Mouse (Mus musculus) thymus, adult 2 months (tissue): ENCODE results near the gene Podxl. TPM values are rescaled to one million over a fixed set of nuclear protein-coding genes. Genes with fewer than 3 reads are reported as not detected.

Source experiments
- DNase-seq: peaks from one replicate; pipeline ENCODE4 v3.0.0; 2021
- H3K27ac ChIP-seq: fragments of 200-500 bp; 2 replicates; pipeline ENCODE4 v1.5.1; 2012; ENCODE audit warnings: low read length, control low read depth; ENCODE audit not compliant: control insufficient read depth, insufficient read depth
- H3K27me3 ChIP-seq: fragments of 200-500 bp; 2 replicates; pipeline ENCODE4 v1.6.1; 2012; ENCODE audit warnings: mild to moderate bottlenecking, low read length, moderate library complexity, mixed read lengths; ENCODE audit not compliant: control insufficient read depth, insufficient read depth
- H3K36me3 ChIP-seq: fragments of 200-500 bp; 2 replicates; pipeline ENCODE4 v1.6.1; 2012; ENCODE audit warnings: mild to moderate bottlenecking, low read length, moderate library complexity; ENCODE audit not compliant: control insufficient read depth, insufficient read depth
- H3K4me1 ChIP-seq: fragments of 200-500 bp; replicated peaks from 2 replicates; pipeline ENCODE4 v1.6.1; 2012; ENCODE audit warnings: low read length; ENCODE audit not compliant: control insufficient read depth, insufficient read depth
- H3K4me3 ChIP-seq: fragments of 200-500 bp; 2 replicates; pipeline ENCODE4 v1.5.1; 2012; ENCODE audit warnings: mild to moderate bottlenecking, low read length, control low read depth, moderate library complexity; ENCODE audit not compliant: control insufficient read depth, insufficient read depth
- CTCF ChIP-seq: fragments of 200-500 bp; IDR thresholded peaks from 2 replicates; pipeline ENCODE4 v1.5.1; 2012; ENCODE audit warnings: mild to moderate bottlenecking, control low read depth, low read length, moderate library complexity, borderline replicate concordance; ENCODE audit not compliant: control insufficient read depth, poor library complexity, insufficient read depth; ENCODE audit errors: extremely low read depth
- POLR2A ChIP-seq: fragments of 200-500 bp; IDR thresholded peaks from 2 replicates; pipeline ENCODE4 v1.6.1; 2012; ENCODE audit warnings: mild to moderate bottlenecking, low read length, control low read depth, moderate library complexity; ENCODE audit not compliant: control insufficient read depth, poor library complexity, insufficient read depth; ENCODE audit errors: extremely low read depth
- WGBS: fragments of 180-500 bp; shearing (Covaris S2); methylation state at CpG from one replicate; pipeline ENCODE4 v1.1.7; 2018; 5-methylcytosine and 5-hydroxymethylcytosine counted together
- polyA plus RNA-seq: library from polyadenylated mRNA; depleted of rRNA; stranded (reverse); fragments of >200 nt; gene quantifications from 2 replicates; pipeline ENCODE4 v1.2.3, GENCODE M21; 2012

Podxl gene
- polyA plus RNA-seq, 1 experiment = 6.6 TPM

DNA sequence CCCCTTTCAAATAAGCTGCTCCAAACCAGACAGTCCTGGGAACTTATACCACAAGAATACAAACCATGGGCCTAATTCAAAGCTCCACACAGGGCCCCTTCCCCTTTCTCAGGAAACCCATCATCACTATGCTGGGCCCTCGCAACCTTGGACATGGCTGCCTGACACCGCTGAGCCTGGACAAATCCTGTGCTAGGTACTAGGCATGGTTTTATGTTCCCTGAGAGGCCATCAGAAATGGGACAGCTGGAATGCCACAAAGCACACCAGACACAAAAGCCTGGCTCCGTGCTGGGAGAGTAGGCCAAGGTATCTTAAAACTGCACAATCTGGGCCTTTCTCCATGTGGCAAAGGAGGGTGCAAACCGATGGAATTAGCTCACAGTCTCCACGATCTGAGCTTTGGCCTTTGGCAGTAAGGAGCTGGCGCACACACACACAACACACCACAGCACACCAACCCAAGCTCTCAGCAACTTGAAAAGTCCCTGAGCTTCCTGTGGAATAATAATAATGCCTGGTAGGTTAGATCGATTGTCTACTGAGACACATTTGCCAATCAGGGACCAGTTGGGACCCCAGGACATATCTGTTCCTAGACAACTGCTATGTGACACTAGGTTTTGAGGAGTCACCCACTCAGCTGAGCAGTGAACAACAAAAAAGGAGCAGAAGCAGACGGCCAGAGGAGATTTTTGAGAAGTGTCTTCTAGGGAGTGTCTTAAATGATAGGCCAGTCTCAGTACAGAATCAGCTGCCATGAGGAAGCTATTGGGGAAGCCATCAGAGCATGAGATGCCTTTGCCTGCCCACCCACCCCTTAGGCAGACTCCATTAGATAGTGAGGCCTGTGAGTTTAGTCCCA lies 42.1 kb downstream of the Podxl start:
- TF ChIP-seq POLR2A = no peak
- TF ChIP-seq CTCF = no peak
- Histone ChIP-seq H3K36me3 (no peaks in the 10 kb centered on the region), H3K4me1 (no peaks in the 10 kb centered on the region), H3K27ac (no peak overlapping the region), H3K4me3 (no peak overlapping the region), H3K27me3 (no peaks in the 10 kb centered on the region)
- 93% methylated on average over 8 of the region's 8 CpGs for WGBS
- no peak for DNase-seq

DNA sequence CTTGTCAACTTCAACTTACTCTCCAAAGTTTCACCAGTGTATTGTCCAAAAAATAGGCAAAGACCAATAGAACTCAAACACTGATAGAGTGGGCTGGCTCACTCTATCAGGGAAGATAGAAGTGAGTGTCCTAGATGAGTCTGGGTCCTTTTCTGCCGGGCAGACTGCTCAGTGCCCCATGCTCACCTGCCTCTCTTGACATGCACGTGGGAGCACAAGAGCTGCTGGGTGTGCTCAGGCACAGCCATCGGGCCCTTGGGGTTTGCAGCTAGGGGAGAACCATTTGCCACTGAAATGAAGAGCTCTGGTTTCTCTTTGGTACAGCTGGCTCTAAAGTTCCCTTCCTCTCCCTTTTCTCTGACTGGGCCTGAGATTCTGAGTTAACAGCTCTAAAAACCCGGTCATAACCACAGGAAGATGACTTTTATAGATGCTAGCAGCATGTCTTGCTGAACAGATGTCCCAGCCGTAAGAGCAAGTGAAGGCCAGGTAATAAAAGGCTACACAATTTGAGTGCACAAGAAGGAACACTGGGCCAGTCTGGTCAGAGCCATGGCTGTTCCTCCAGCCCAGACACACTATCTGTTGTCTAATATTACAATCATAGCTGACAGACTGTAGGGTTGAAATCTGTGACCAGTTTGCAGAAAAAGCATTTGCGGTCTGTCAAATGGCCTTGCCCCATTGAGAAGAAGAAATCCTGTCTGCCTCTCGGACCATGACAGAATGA lies 43.1 kb downstream of the Podxl start:
- Histone ChIP-seq H3K27ac (no peak overlapping the region), H3K4me3 (no peak overlapping the region), H3K36me3 (no peaks in the 10 kb centered on the region), H3K27me3 (no peaks in the 10 kb centered on the region), H3K4me1 (no peaks in the 10 kb centered on the region)
- DNase-seq = no peak
- TF ChIP-seq CTCF (no peak), POLR2A (no peak)
- WGBS = 61% methylated on average over 7 of the region's 7 CpGs

DNA sequence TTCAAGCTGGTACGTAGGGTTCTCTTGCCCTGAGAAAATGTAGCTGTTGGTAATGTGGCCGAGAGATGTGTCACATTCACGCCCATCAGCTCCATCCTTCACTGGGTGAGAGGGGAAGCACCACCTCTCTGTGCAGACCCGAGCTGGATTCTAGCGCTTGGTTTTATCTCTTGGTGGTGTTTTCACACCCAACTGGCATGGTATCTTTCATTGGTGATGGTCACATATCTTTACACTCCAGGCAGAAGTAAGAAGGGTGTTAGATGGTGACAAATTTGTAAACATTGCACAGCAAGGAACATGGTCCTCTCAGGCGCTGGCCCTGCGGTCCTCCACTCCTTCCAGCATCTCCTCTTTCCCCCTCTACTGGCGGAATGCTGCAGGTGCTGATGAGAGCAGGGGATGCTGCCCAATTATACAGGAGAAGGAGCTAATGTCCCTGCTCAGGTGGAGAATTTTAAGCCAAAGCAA lies 44.7 kb downstream of the Podxl start:
- peak; percentile 11 for DNase-seq
- WGBS = 93% methylated on average over 8 of the region's 8 CpGs
- TF ChIP-seq CTCF = no peak
- TF ChIP-seq POLR2A = no peak
- Histone ChIP-seq H3K27me3 (no peaks in the 10 kb centered on the region), H3K4me3 (no peak overlapping the region), H3K4me1 (no peaks in the 10 kb centered on the region), H3K36me3 (no peaks in the 10 kb centered on the region), H3K27ac (no peak overlapping the region)

DNA sequence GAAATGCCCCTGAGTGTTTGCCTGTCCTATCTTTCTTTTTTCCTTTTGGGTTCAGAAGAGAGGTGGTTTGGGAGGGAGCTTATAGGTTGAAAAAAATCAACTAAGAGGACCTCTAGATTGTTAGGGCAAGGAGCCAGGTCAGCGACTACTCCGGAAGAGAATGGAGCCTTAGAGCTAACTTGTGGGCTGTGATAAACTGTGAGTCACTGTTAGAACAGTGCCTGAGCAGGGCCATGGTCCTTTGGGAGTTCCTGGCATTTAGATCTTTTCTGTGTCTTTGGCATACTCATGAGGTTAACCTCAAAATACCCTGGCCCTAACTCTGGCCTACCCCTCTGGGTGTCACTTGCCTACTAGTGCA lies 45.5 kb downstream of the Podxl start:
- DNase-seq = no peak
- Histone ChIP-seq H3K27ac (no peak overlapping the region), H3K27me3 (no peaks in the 10 kb centered on the region), H3K36me3 (no peaks in the 10 kb centered on the region), H3K4me3 (no peak overlapping the region), H3K4me1 (no peaks in the 10 kb centered on the region)
- TF ChIP-seq CTCF = no peak
- TF ChIP-seq POLR2A = no peak
- WGBS = 58% methylated on average over 2 of the region's 2 CpGs

DNA sequence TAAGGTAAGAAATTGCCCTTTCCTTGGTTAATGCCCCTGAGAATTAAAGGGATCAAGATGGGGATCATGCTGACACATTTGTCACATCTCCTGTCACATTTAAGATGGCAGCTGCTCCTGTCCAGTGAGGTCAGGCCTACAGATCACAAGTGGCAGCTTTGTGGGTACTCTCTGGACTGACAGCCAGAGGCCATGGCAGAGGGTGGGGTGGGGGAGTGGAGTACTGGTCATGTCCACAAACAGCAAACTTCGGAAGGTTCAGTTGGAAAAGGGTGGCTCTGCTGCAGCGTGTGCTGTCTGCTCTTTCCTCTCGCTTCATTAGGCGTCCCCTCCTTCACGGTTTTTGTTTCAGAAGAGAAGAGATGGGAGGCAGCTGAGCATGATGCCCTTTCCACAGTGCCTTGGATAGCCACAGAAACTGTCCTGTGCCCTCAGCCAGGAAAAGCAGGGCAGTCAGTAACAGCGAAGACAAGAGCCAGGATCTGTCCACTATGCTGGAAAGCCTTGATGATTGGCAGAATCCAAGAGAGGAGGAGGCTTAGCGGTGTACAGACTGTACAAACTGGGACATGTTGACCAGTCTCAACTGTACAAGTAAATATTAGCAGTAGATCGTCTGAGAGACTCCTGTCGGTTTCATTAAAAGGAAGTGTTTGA lies 46.0 kb downstream of the Podxl start:
- no peak overlapping the region for H3K27ac ChIP-seq
- DNase-seq = no peak
- H3K27me3 ChIP-seq = no peaks in the 10 kb centered on the region
- no peaks in the 10 kb centered on the region for H3K36me3 ChIP-seq
- H3K4me1 ChIP-seq = no peaks in the 10 kb centered on the region
- TF ChIP-seq CTCF (no peak), POLR2A (no peak)
- WGBS = 83% methylated on average over 9 of the region's 9 CpGs
- no peak overlapping the region for H3K4me3 ChIP-seq

DNA sequence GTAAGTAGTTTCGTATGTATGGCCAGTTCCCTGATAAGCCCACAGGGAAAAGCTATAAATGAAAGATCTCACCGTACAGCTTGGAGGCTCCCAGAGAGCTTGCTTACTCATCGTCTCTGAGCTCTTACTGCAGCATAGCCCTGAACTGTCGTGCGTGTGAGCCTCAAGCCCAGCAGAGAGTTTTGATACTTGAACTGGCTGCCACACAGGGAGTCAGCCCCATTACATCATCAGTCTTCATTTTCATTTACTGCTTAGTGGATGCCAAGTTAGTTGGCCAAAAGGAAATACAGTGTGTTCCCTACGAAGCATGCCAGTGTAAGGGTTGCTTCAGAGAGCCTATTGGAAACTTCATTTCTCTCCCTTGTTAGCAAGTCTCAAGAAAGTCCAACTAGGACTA lies 50.1 kb downstream of the Podxl start:
- TF ChIP-seq POLR2A (no peak), CTCF (no peak)
- DNase-seq = no peak
- Histone ChIP-seq H3K4me3 (no peak overlapping the region), H3K27ac (no peak overlapping the region), H3K27me3 (no peaks in the 10 kb centered on the region), H3K36me3 (no peaks in the 10 kb centered on the region), H3K4me1 (no peaks in the 10 kb centered on the region)
- 96% methylated on average over 6 of the region's 6 CpGs for WGBS
